Mouse (Mus musculus) G1E (cell line): ENCODE results near the gene Hoxa7. TPM values are rescaled to one million over a fixed set of nuclear protein-coding genes. Genes with fewer than 3 reads are reported as not detected.

Experiments
- ATAC-seq: 2 replicates; pipeline ENCODE4 v1.8.0; 2016; ENCODE audit warnings: mild to moderate bottlenecking; ENCODE audit not compliant: insufficient number of reproducible peaks, poor library complexity, low FRiP score, severe bottlenecking; ENCODE audit errors: extremely low read depth
- DNase-seq: peaks from one replicate; pipeline ENCODE4 v3.0.0; 2012; ENCODE audit warnings: low spot score
- H3K27me3 ChIP-seq: 2 replicates; pipeline ENCODE4 v1.6.1; 2012; ENCODE audit warnings: mild to moderate bottlenecking, low read length, inconsistent platforms; ENCODE audit not compliant: insufficient read depth
- H3K36me3 ChIP-seq: replicated peaks from 2 replicates; pipeline ENCODE3; 2012; ENCODE audit warnings: mild to moderate bottlenecking, inconsistent platforms
- H3K4me1 ChIP-seq: 2 replicates; pipeline ENCODE4 v1.6.1; 2012; ENCODE audit warnings: low read depth, low read length, inconsistent platforms, mixed read lengths; ENCODE audit not compliant: insufficient read depth
- H3K4me3 ChIP-seq: 2 replicates; pipeline ENCODE4 v1.5.1; 2012; ENCODE audit warnings: low read depth, mild to moderate bottlenecking, inconsistent platforms, low read length, moderate library complexity, mixed read lengths
- H3K9me3 ChIP-seq: replicated peaks from 2 replicates; pipeline ENCODE4 v1.6.1; 2012; ENCODE audit warnings: inconsistent platforms
- CTCF ChIP-seq: IDR thresholded peaks from 2 replicates; pipeline ENCODE4 v1.5.1; 2012; ENCODE audit warnings: low read depth, low read length, inconsistent platforms, mixed read lengths
- GATA1 ChIP-seq: IDR thresholded peaks from 2 replicates; pipeline ENCODE4 v1.6.1; 2012; ENCODE audit warnings: borderline replicate concordance, low read length, inconsistent platforms, mixed read lengths
- GATA2 ChIP-seq: IDR thresholded peaks from 2 replicates; pipeline ENCODE4 v1.6.1; 2012; ENCODE audit warnings: low read depth, low read length, inconsistent platforms, borderline replicate concordance
- POLR2AphosphoS5 ChIP-seq: IDR thresholded peaks from 2 replicates; pipeline ENCODE4 v1.6.1; 2012; ENCODE audit warnings: low read depth, low read length, inconsistent platforms; ENCODE audit not compliant: insufficient replicate concordance
- TAL1 ChIP-seq: conservative IDR thresholded peaks from 2 replicates; pipeline ENCODE4 v1.6.1; 2012; ENCODE audit warnings: low read depth, low read length, inconsistent platforms, mixed read lengths
- polyA plus RNA-seq: library from polyadenylated mRNA; stranded (reverse); fragments of >175 nt; gene quantifications from 2 replicates; pipeline ENCODE4 v1.2.3, GENCODE M21; 2012
- total RNA-seq, 2 experiments: library from RNA; stranded (forward) in 1 of 2; stranded (reverse) in 1 of 2; fragments of 200-1000 nt in 1 of 2; fragments of >200 nt in 1 of 2; fragmentation: Nextera tagmentation in 1 of 2; gene quantifications; 2 replicates each; pipeline ENCODE4 v1.2.3; 2014 to 2017

The Hoxa7 gene
- total and polyA plus RNA-seq, 3 experiments: 0.11 to 0.66 TPM; not detected in 1

- TF ChIP-seq TAL1 (no peak), GATA1 (no peak), POLR2AphosphoS5 (no peak), GATA2 (no peak), CTCF (no peak)
- DNase-seq: no peak
- peaks cover 52% of the 10 kb centered on the region for H3K27me3 ChIP-seq
- no peak for ATAC-seq
- H3K36me3 ChIP-seq: no peaks in the 10 kb centered on the region
- no peaks in the 10 kb centered on the region for H3K4me1 ChIP-seq
- H3K4me3 ChIP-seq: no peak overlapping the region
- no peaks in the 10 kb centered on the region for H3K9me3 ChIP-seq
These were observed 27.7 kb upstream of the Hoxa7 start for GRCm38 (mm10) chr6:52249415-52249738.

DNA sequence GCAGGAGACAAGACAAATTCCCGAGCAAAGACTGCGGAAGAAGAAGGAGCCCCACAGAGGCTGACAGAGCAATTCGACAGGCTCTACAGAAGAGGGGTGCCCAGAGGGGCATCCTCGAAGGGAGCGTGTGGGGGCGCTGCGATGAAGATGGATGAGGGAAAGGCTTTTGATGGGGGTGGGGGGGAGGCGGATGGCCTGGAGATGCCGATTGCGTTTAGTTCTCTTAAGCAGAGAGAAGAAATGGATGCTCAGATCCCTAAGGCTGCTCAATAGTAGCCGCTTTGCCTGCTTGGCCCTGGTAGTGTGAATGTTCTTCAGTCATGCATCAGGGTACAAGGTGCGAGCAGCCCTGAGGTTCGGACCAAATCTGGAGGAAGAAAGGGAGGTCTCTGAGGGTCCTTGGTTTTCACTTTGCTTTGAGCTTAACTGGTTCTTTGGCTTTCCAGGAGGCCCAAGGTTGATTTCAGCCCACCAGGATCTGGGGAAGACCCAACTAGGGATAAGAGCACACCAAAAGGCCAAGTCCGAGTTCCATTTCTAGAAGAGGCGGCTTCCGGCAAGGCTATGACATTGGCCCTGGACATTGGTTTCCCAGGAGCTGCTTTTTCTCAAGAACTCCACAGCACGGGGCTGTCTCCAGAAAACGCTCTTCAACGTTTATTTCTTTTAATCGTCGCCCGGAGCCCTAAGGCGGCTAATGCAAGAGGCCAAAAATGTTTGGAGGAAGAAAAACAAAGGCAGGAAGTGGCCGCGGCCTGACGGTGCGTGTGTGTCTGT lies 27.2 kb upstream of the Hoxa7 start:
- peaks cover 54% of the 10 kb centered on the region for H3K27me3 ChIP-seq
- DNase-seq (no peak), ATAC-seq (no peak)
- H3K4me3 ChIP-seq: no peak overlapping the region
- TF ChIP-seq GATA2: no peak
- H3K36me3 ChIP-seq: no peaks in the 10 kb centered on the region
- no peaks in the 10 kb centered on the region for H3K9me3 ChIP-seq
- H3K4me1 ChIP-seq: no peaks in the 10 kb centered on the region

DNA sequence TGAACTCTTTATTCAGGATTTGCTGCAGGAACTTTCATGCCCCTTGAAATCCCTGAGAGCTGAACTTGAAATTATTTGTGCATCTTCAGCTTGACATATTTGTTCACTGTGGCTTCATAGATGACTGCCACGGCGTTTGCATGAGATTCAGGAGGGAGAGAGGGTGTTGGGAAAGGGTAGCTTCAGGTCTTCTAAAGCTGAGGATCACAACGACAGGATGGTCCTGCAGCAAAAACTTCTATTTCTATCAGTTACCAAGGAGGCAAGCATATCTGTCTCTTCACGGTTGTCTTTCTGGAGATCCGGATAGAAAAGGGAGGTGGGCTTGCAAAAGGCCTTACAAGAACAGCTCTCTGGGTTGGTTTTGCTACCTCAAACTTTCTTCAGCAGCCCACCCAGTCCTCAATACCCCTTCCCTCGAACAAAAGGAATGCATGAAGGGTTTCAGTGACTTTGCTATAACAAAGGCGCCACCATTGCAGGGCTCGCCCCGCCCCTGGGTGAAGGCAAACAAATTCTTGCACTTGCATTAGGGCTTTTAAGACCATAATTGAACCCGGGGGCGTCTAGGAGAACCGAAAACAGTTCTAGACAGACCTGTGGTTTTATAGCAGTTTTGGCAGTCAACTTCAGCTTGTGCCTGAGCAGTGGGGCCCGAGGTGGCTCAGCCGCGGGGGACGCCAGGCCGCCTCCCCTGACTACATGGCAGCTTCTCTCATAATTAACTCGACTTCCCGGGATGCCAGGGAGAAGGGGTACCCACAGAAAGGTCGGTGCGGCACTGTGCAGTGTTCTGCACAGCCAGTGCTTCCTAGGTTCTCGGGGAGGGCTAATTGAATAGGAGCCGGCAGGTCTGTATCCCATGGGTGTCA lies 26.3 kb upstream of the Hoxa7 start:
- no peak for DNase-seq
- H3K27me3 ChIP-seq: peaks cover 51% of the 10 kb centered on the region
- H3K36me3 ChIP-seq: no peaks in the 10 kb centered on the region

GRCm38 (mm10) chr6:52246916-52247315 lies 25.3 kb upstream of the Hoxa7 start:
- Histone ChIP-seq H3K9me3 (no peaks in the 10 kb centered on the region), H3K4me3 (no peak overlapping the region), H3K36me3 (no peaks in the 10 kb centered on the region), H3K4me1 (no peaks in the 10 kb centered on the region), H3K27me3 (peaks cover 45% of the 10 kb centered on the region)
- DNase-seq: no peak
- no peak for ATAC-seq
- no peak for TF ChIP-seq POLR2AphosphoS5
- no peak for TF ChIP-seq GATA2
- no peak for TF ChIP-seq CTCF
- no peak for TF ChIP-seq GATA1
- no peak for TF ChIP-seq TAL1

More for the DNA sequence above, 26.3 kb upstream of the Hoxa7 start:
- TF ChIP-seq POLR2AphosphoS5 (no peak), GATA1 (no peak)
- no peak overlapping the region for H3K4me3 ChIP-seq
- no peaks in the 10 kb centered on the region for H3K4me1 ChIP-seq
- no peak for ATAC-seq
- H3K9me3 ChIP-seq: no peaks in the 10 kb centered on the region

DNA sequence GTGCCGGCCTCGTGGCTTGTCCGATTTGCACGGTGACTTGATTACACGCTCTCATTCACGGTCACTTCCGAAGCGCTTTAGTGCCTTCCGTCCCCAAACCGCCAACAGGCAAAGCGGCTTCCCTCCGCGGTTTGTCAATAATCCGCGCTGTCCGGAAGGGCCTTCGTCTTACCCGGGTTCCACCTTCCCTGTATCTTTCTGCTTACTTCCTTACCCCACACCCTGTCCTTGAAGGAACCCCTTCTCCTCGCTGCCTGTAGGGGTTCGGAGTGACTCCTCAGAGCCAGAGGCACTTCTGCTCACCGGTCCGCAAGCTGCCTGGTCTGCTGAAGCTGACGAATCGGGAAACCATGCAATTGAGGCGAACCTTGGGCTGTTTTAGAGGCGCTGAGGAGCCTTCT lies 24.7 kb upstream of the Hoxa7 start:
- ATAC-seq: no peak
- Histone ChIP-seq H3K9me3 (no peaks in the 10 kb centered on the region), H3K27me3 (peaks cover 45% of the 10 kb centered on the region), H3K4me1 (no peaks in the 10 kb centered on the region), H3K4me3 (no peak overlapping the region), H3K36me3 (no peaks in the 10 kb centered on the region)
- no peak for DNase-seq
- TF ChIP-seq TAL1: no peak
- TF ChIP-seq CTCF: no peak
- no peak for TF ChIP-seq GATA2
- no peak for TF ChIP-seq POLR2AphosphoS5
- no peak for TF ChIP-seq GATA1

DNA sequence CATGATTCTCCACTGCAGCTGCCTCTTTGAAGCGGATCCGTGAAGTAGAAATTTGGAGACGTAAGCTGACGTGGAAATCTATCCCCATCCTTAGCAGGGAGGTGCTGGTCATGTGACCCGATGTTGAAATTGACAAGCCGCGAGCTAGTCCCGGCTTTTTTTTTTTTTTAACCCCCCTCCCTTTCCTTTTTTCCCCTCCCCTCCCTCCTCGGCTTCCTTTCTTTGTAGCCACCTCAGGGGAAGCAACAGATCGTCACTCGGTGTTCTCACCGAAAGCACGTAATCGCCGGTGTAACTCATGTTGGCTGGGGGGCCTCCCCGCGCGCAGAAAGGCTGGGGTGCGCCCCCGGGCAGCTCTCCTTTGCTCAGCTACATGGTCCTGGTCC lies 24.1 kb upstream of the Hoxa7 start, which contains the start of gene Hoxa11:
Hoxa11 (minus strand) TSS at position 54 of the 386 bp plus-strand sequence.
- H3K9me3 ChIP-seq: no peaks in the 10 kb centered on the region
- H3K36me3 ChIP-seq: no peaks in the 10 kb centered on the region
- H3K4me3 ChIP-seq: no peak within 1 kb of the TSS
- H3K4me1 ChIP-seq: no peaks in the 10 kb centered on the region
- peaks cover 43% of the 10 kb centered on the region for H3K27me3 ChIP-seq
- DNase-seq (no peak), ATAC-seq (no peak)
- TF ChIP-seq POLR2AphosphoS5: no peak
- no peak for TF ChIP-seq TAL1
- TF ChIP-seq GATA1: no peak
- no peak for TF ChIP-seq CTCF
- no peak for TF ChIP-seq GATA2
